8 mouse cellular contexts compared by ENCODE assay signal in the genomic region with DNA sequence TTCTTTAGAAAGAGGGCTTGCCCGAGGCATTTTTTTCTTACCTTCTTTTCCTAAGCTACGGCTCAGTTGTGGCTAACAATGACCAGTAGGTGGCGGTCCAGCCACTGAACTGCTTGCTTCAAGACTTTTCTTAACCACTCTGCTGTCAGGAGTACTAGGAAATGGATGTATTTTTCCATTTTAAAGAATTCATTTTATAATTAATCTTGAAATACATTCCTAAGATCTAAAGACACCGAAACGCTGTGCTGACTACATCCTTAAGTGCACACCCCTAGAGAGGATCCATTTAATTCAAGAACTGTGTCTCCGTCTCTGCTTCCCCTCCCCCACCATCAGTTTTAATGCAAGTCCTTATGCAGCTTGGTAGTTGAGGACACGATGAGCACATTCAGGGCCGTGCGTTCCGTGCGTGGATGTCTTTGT.
DNase-seq lines count a peak whose midpoint lies in the region; ATAC-seq and TF ChIP-seq lines count a peak whose summit lies in the region.

No protein-coding gene starts in this region.

- peak; percentile 16 to 56 for DNase-seq in heart, adult 18-20 months
- no peak for DNase-seq in heart, adult 11 months
- peak; percentile 34 for DNase-seq in cerebellum, adult 9-10 months
- DNase-seq in frontal cortex, postnatal 10 days (ENCODE audit: low spot score in 2 of 2) = peak; percentile 19 to 56
- DNase-seq in hindbrain, postnatal 0 days (ENCODE audit: low spot score) = peak; percentile 93
- DNase-seq in left cerebral cortex, adult 18-20 months (ENCODE audit: low spot score in 2 of 2) = peak; percentile 71 to 73
- peak; percentile 77 for DNase-seq in lung, postnatal 36 days
- DNase-seq in splenic B cell, adult 2 months (ENCODE audit: low read depth, low spot score) = peak; percentile 11

- no peak overlapping the region for H3K9ac ChIP-seq in hindbrain, postnatal 0 days (replicated peaks; ENCODE audit: low read length)

- no peak overlapping the region for H3K27ac ChIP-seq in hindbrain, postnatal 0 days

- H3K4me3 ChIP-seq in hindbrain, postnatal 0 days (ENCODE audit: low read length) = peak overlapping the region; percentile 32

- TF ChIP-seq CTCF in hindbrain, postnatal 0 days (IDR thresholded peaks at IDR 0.05; ENCODE audit: low read depth) = peak; percentile 83

- peak overlapping the region; percentile 66 for H3K4me2 ChIP-seq in hindbrain, postnatal 0 days (ENCODE audit: low read depth, low read length)

- 2% methylated on average over 11 of the region's 11 CpGs for WGBS in hindbrain, postnatal 0 days

- no peaks in the 10 kb centered on the region for H3K4me1 ChIP-seq in hindbrain, postnatal 0 days (ENCODE audit: insufficient read depth, low read length)

- H3K27me3 ChIP-seq in hindbrain, postnatal 0 days (ENCODE audit: insufficient read depth, low read length) = no peaks in the 10 kb centered on the region
- no peaks in the 10 kb centered on the region for H3K27me3 ChIP-seq in splenic B cell, adult 2 months (ENCODE audit: control insufficient read depth, insufficient read depth, low read length, poor library complexity, severe bottlenecking)

- no peaks in the 10 kb centered on the region for H3K36me3 ChIP-seq in hindbrain, postnatal 0 days (ENCODE audit: insufficient read depth, low read length)
- no peaks in the 10 kb centered on the region for H3K36me3 ChIP-seq in splenic B cell, adult 2 months (ENCODE audit: control insufficient read depth, insufficient read depth, low read length, poor library complexity, severe bottlenecking)

- H3K9me3 ChIP-seq in hindbrain, postnatal 0 days (ENCODE audit: low read length) = no peaks in the 10 kb centered on the region

- peak; percentile 86 for ATAC-seq in hindbrain, postnatal 0 days
